Mouse (Mus musculus) embryonic facial prominence, embryonic 15.5 days (tissue): ENCODE data around the gene Gusb. TPM values are rescaled to one million over a fixed set of nuclear protein-coding genes. Genes with fewer than 3 reads are reported as not detected.

ENCODE experiments used
- ATAC-seq: fragments of 200-750 bp; cut with Nextera tagmentation; 2 replicates; pipeline ENCODE4 v1.8.0; 2017; ENCODE audit warnings: low read depth, moderate TSS enrichment; ENCODE audit not compliant: insufficient number of reproducible peaks, low FRiP score, low TSS enrichment
- H3K27ac ChIP-seq: fragments of 300-500 bp; sonication (generic); replicated peaks from 2 replicates; pipeline ENCODE4 v1.5.1; 2015; ENCODE audit warnings: mild to moderate bottlenecking, inconsistent platforms
- H3K27me3 ChIP-seq: fragments of 300-500 bp; sonication (generic); 2 replicates; pipeline ENCODE4 v1.6.1; 2015; ENCODE audit warnings: inconsistent platforms
- H3K36me3 ChIP-seq: fragments of 300-500 bp; sonication (generic); 2 replicates; pipeline ENCODE4 v1.6.1; 2015; ENCODE audit warnings: mild to moderate bottlenecking, inconsistent platforms
- H3K4me1 ChIP-seq: fragments of 300-500 bp; sonication (generic); 2 replicates; pipeline ENCODE4 v1.6.1; 2015; ENCODE audit warnings: inconsistent platforms
- H3K4me2 ChIP-seq: fragments of 300-500 bp; sonication (generic); replicated peaks from 2 replicates; pipeline ENCODE4 v1.6.1; 2015; ENCODE audit warnings: mild to moderate bottlenecking, inconsistent platforms
- H3K4me3 ChIP-seq: fragments of 300-500 bp; sonication (generic); replicated peaks from 2 replicates; pipeline ENCODE4 v1.5.1; 2015; ENCODE audit warnings: mild to moderate bottlenecking, inconsistent platforms
- H3K9ac ChIP-seq: fragments of 300-500 bp; sonication (generic); 2 replicates; pipeline ENCODE4 v1.6.1; 2015; ENCODE audit warnings: inconsistent platforms
- H3K9me3 ChIP-seq: fragments of 300-500 bp; sonication (generic); replicated peaks from 2 replicates; pipeline ENCODE4 v1.6.1; 2016; ENCODE audit warnings: inconsistent platforms
- WGBS: fragments of 180-500 bp; shearing (Covaris S2); methylation state at CpG from one replicate; pipeline ENCODE4 v1.1.7; 2015; 5-methylcytosine and 5-hydroxymethylcytosine counted together
- polyA plus RNA-seq: library from polyadenylated mRNA; unstranded; fragments of >200 nt; fragmentation: Nextera tagmentation; extraction: Ambion mirVana; gene quantifications from 2 replicates; pipeline ENCODE4 v1.2.1, GENCODE M21; 2015

The Gusb gene
- polyA plus RNA-seq, 1 experiment from 2014 or later, result 46.7 TPM

GRCm38 (mm10) chr5:129940736-129941494 is 61.9 kb downstream of the Gusb start:
- no peaks in the 10 kb centered on the region for H3K9me3 ChIP-seq
- H3K9ac ChIP-seq, result no peak overlapping the region
- WGBS, result 5% methylated on average over 9 of the region's 9 CpGs
- no peak for ATAC-seq
- peak overlapping the region; percentile 49 for H3K27ac ChIP-seq
- 0 out of 2 replicates have a peak, but pooled peaks cover 4% of the 10 kb centered on the region for H3K4me1 ChIP-seq
- peak overlapping the region; percentile 93 for H3K4me3 ChIP-seq
- peaks cover 6% of the 10 kb centered on the region; the same call in 1 of the 2 replicates for H3K36me3 ChIP-seq
- H3K27me3 ChIP-seq, result no peaks in the 10 kb centered on the region
- peak overlapping the region; percentile 52 for H3K4me2 ChIP-seq

- H3K27ac ChIP-seq, result no peak overlapping the region
- WGBS, result 66% methylated on average over 2 of the region's 2 CpGs
- no peak overlapping the region for H3K4me3 ChIP-seq
- no peaks in the 10 kb centered on the region for H3K27me3 ChIP-seq
- no peak for ATAC-seq
- H3K4me1 ChIP-seq, result 0 out of 2 replicates have a peak, but pooled peaks cover 4% of the 10 kb centered on the region
- no peaks in the 10 kb centered on the region for H3K9me3 ChIP-seq
- H3K9ac ChIP-seq, result no peak overlapping the region
- H3K4me2 ChIP-seq, result no peak overlapping the region
- peaks cover 5% of the 10 kb centered on the region; the same call in 1 of the 2 replicates for H3K36me3 ChIP-seq
These were observed 62.6 kb downstream of the Gusb start for GRCm38 (mm10) chr5:129940281-129940680.

Other genes with a start within 250 kb of the Gusb start
- gene Psph, start 215.6 kb downstream of the Gusb start, polyA plus RNA-seq, result 30.7 and 35.3 TPM in 2 replicates
- gene Sumf2, start 156.1 kb downstream of the Gusb start, polyA plus RNA-seq, result 58.5 and 63.3 TPM in 2 replicates
- gene Chchd2, start 115.6 kb downstream of the Gusb start, polyA plus RNA-seq, result 806 and 868 TPM in 2 replicates
- 5.8 and 5.9 TPM in 2 replicates for gene Zbed5, start 107.3 kb downstream of the Gusb start, polyA plus RNA-seq
- gene Phkg1, start 104.5 kb downstream of the Gusb start, polyA plus RNA-seq, result 0.37 and 0.41 TPM in 2 replicates
- 3.6 and 4.7 TPM in 2 replicates for gene Nupr1l, start 94.5 kb downstream of the Gusb start, polyA plus RNA-seq
- 24.8 and 24.9 TPM in 2 replicates for gene Vkorc1l1, start 61.1 kb downstream of the Gusb start, polyA plus RNA-seq
- gene Asl, start 26.2 kb upstream of the Gusb start, polyA plus RNA-seq, result 30.0 and 30.4 TPM in 2 replicates
- gene Crcp, start 26.2 kb upstream of the Gusb start, polyA plus RNA-seq, result 37.9 and 39.4 TPM in 2 replicates
- gene Tpst1, start 70.3 kb upstream of the Gusb start, polyA plus RNA-seq, result 99.2 and 111 TPM in 2 replicates
- 6.1 and 7.4 TPM in 2 replicates for gene Kctd7, start 141.8 kb upstream of the Gusb start, polyA plus RNA-seq
- gene Rabgef1, start 168.7 kb upstream of the Gusb start, polyA plus RNA-seq, result 30.1 and 32.6 TPM in 2 replicates
- 31.5 and 35.3 TPM in 2 replicates for gene Tmem248, start 214.0 kb upstream of the Gusb start, polyA plus RNA-seq